Mouse (Mus musculus) hindbrain, embryonic 16.5 days (tissue): Measurements from ENCODE around the gene Slc17a1. TPM values are rescaled to one million over a fixed set of nuclear protein-coding genes. Genes with fewer than 3 reads are reported as not detected.

Experiments used
- ATAC-seq: fragments of 200-750 bp; cut with Nextera tagmentation; 2 replicates; pipeline ENCODE4 v1.8.0; 2017; ENCODE audit warnings: moderate TSS enrichment, moderate library complexity
- H3K27ac ChIP-seq: fragments of 300-500 bp; sonication (generic); 2 replicates; pipeline ENCODE4 v1.5.1; 2014; ENCODE audit warnings: low read depth, mild to moderate bottlenecking, control low read depth, low read length, moderate library complexity
- H3K27me3 ChIP-seq: fragments of 300-500 bp; sonication (generic); replicated peaks from 2 replicates; pipeline ENCODE4 v1.6.1; 2014; ENCODE audit warnings: low read length; ENCODE audit not compliant: control insufficient read depth, insufficient read depth
- H3K36me3 ChIP-seq: fragments of 300-500 bp; sonication (generic); 2 replicates; pipeline ENCODE4 v1.6.1; 2014; ENCODE audit warnings: mild to moderate bottlenecking, low read length, moderate library complexity, mixed read lengths; ENCODE audit not compliant: control insufficient read depth, insufficient read depth
- H3K4me1 ChIP-seq: fragments of 300-500 bp; sonication (generic); 2 replicates; pipeline ENCODE4 v1.6.1; 2014; ENCODE audit warnings: low read depth, low read length; ENCODE audit not compliant: control insufficient read depth, insufficient read depth
- H3K4me2 ChIP-seq: fragments of 300-500 bp; sonication (generic); 2 replicates; pipeline ENCODE4 v1.6.1; 2014; ENCODE audit warnings: mild to moderate bottlenecking, low read length, control low read depth, moderate library complexity
- H3K4me3 ChIP-seq: fragments of 300-500 bp; sonication (generic); 2 replicates; pipeline ENCODE4 v1.5.1; 2014; ENCODE audit warnings: mild to moderate bottlenecking, low read length, control low read depth, moderate library complexity
- H3K9ac ChIP-seq: fragments of 300-500 bp; sonication (generic); 2 replicates; pipeline ENCODE4 v1.6.1; 2014; ENCODE audit warnings: low read depth, mild to moderate bottlenecking, control low read depth, low read length, moderate library complexity
- H3K9me3 ChIP-seq: fragments of 300-500 bp; sonication (generic); 2 replicates; pipeline ENCODE4 v1.6.1; 2014; ENCODE audit warnings: mild to moderate bottlenecking, low read length, moderate library complexity; ENCODE audit not compliant: control insufficient read depth
- WGBS: fragments of 180-500 bp; shearing (Covaris S2); extraction: QIAGEN DNeasy Blood & Tissue Kit; methylation state at CpG from one replicate; pipeline ENCODE4 v1.1.7; 2014; 5-methylcytosine and 5-hydroxymethylcytosine counted together
- microRNA-seq: library from miRNA; unstranded; fragments of <30 nt; microRNA quantifications from one replicate; pipeline ENCODE4, GENCODE M21; 2017
- polyA plus RNA-seq: library from polyadenylated mRNA; unstranded; fragments of >200 nt; fragmentation: Nextera tagmentation; extraction: Ambion mirVana; gene quantifications from 2 replicates; pipeline ENCODE4 v1.2.1, GENCODE M21; 2015

The Slc17a1 gene
- polyA plus RNA-seq, 1 experiment from 2014 or later: not detected

DNA sequence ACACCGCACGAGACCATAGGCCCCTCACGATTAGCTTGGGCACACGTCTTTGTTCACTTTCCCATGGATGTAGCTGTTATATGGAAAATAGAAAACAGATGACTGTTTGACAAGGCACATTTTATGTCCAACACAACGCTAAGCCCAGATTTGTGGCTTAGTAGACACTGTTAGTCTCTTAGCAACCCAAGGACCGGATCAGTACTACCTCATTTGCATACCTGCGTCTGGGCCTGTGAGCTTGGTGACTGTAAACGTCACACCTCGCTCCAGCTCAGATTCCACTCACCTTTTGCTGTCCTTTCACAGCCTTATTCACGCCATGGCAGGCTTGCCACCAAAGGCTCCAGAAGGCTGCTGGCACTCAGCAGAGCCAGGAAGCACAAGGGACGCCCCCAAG is 63.4 kb downstream of the Slc17a1 start:
- Histone ChIP-seq H3K4me1 (no peaks in the 10 kb centered on the region), H3K4me2 (no peak overlapping the region), H3K36me3 (no peaks in the 10 kb centered on the region), H3K4me3 (no peak overlapping the region), H3K9me3 (no peaks in the 10 kb centered on the region; the same call in 1 of the 2 replicates), H3K27me3 (no peaks in the 10 kb centered on the region), H3K9ac (no peak overlapping the region), H3K27ac (no peak overlapping the region)
- WGBS: 71% methylated on average over 11 of the region's 11 CpGs
- no peak for ATAC-seq

DNA sequence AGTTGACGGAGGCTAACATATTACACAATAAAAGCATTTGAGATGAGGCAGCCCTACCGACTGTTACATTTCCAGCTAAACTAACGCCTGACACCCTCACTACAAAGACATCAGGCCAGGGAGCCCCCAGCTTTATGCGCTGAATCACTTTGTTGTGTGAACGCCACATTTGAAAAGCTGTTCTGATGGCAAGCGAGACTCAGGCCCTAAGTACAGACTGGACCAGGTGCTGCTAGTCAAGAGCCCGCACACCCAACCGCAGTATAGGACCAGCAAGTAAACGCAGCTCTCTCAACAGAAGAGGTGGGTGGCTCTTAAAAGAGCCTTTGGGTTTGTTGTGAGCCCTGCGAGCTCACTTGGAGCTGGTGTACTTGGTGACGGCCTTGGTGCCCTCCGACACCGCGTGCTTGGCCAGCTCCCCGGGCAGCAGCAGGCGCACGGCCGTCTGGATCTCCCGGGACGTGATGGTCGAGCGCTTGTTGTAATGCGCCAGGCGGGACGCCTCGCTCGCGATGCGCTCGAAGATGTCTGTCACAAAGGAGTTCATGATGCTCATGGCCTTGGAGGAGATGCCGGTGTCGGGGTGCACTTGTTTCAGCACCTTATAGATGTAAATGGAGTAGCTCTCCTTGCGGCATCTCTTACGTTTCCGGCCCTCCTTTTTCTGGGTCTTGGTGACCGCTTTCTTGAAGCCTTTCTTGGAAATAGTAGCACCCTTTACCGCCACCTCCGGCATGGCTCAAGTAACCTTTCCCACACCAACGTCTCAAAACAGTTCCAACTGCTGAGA is 66.1 kb downstream of the Slc17a1 start, which contains the start of gene Hist1h2ba:
Gene Hist1h2ba (minus strand): TSS at position 736 of the 790 bp plus-strand sequence.
- no peak within 1 kb of the TSS for H3K4me3 ChIP-seq
- H3K4me2 ChIP-seq: no peak within 1 kb of the TSS
- H3K27me3 ChIP-seq: no peaks in the 10 kb centered on the region
- no peak within 1 kb of the TSS for H3K27ac ChIP-seq
- H3K4me1 ChIP-seq: no peaks in the 10 kb centered on the region; the same call in 1 of the 2 replicates
- ATAC-seq: no peak
- no peaks in the 10 kb centered on the region; the same call in 1 of the 2 replicates for H3K9me3 ChIP-seq
- H3K36me3 ChIP-seq: no peaks in the 10 kb centered on the region
- 96% methylated on average over 33 of the region's 39 CpGs for WGBS
- no peak within 1 kb of the TSS for H3K9ac ChIP-seq

- 93% methylated on average over 10 of the region's 10 CpGs for WGBS
- ATAC-seq: no peak
These were observed 66.6 kb downstream of the Slc17a1 start, which contains the start of gene Hist1h2aa for GRCm38 (mm10) chr13:23934211-23934520. Gene Hist1h2aa (plus strand): TSS chr13:23934462.

DNA sequence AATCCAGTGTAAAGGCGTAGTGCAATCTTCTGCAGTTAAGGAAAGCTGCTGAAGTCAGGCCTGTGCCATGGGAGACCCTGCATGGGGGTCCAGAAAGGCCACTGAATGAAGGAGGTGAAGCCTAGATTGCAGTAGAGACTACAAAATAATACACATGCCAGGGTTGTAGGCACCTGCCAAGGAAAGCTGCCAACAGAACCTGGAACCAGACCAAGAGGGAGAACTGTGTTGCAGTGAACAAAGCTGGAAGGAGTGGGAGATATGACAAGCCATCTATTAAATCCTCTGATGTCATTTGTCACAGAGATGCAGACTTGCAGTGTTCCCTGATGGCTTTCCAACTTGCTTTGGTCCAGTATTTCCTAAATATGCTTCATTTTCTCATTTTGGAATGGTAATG is 71.1 kb downstream of the Slc17a1 start:
- Histone ChIP-seq H3K36me3 (no peaks in the 10 kb centered on the region), H3K4me1 (no peaks in the 10 kb centered on the region; the same call in 1 of the 2 replicates), H3K9me3 (no peaks in the 10 kb centered on the region; the same call in 1 of the 2 replicates), H3K4me2 (no peak overlapping the region), H3K27ac (no peak overlapping the region), H3K9ac (no peak overlapping the region), H3K27me3 (no peaks in the 10 kb centered on the region), H3K4me3 (no peak overlapping the region)
- ATAC-seq: 0 out of 2 replicates have a peak, but pooled peaks have one; percentile 30
- WGBS: 87% methylated on average over 1 of the region's 1 CpGs

More at GRCm38 (mm10) chr13:23934211-23934520, 66.6 kb downstream of the Slc17a1 start, which contains the start of gene Hist1h2aa:
- Histone ChIP-seq H3K4me2 (no peak within 1 kb of the TSS), H3K4me3 (no peak within 1 kb of the TSS), H3K27ac (no peak within 1 kb of the TSS), H3K27me3 (no peaks in the 10 kb centered on the region), H3K9ac (no peak within 1 kb of the TSS), H3K4me1 (no peaks in the 10 kb centered on the region; the same call in 1 of the 2 replicates), H3K9me3 (no peaks in the 10 kb centered on the region; the same call in 1 of the 2 replicates), H3K36me3 (no peaks in the 10 kb centered on the region)

DNA sequence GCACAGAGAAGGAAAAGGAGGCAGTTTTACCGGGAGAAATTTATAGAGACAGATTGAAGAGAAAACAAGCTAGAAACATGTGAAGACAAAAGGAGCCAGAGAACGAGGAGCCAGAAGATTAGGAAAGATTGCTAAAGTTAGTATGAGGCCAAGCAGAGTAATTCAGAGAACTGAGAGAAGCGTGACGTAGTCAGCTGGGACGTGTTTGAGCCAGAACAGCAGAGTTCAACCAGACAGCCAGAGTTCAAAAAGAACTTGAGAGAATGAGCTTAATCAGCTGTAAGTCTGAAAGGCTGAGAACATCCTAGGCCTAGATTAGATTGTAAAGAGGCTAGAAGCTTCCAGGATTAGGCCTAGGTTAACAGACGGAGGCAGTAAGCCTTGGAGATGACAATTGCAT is 72.7 kb downstream of the Slc17a1 start:
- no peak for ATAC-seq
- Histone ChIP-seq H3K36me3 (no peaks in the 10 kb centered on the region), H3K4me2 (no peak overlapping the region), H3K9ac (no peak overlapping the region), H3K27me3 (no peaks in the 10 kb centered on the region), H3K9me3 (no peaks in the 10 kb centered on the region), H3K27ac (no peak overlapping the region), H3K4me1 (no peaks in the 10 kb centered on the region; the same call in 1 of the 2 replicates), H3K4me3 (no peak overlapping the region)
- 55% methylated on average over 6 of the region's 6 CpGs for WGBS

DNA sequence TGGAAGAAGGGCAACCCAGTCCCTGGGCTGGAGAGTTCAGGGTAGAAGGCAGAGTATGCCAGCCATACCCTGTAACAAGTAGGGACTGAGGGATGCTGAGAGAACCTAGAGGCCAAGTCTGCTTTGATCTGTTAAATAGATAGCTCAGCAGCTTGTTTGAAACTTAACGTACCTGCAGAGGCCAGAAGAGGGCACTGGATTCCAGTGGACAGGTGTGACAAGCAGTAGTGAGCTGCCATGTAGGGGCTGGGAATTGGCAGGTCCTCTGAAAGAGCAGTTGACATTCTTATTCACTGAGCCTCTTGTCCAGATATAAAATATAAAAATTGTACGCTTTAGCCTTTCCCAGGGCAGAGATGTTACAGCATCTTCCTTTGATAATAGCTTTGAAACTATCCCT is 75.3 kb downstream of the Slc17a1 start:
- no peak for ATAC-seq
- Histone ChIP-seq H3K4me2 (no peak overlapping the region), H3K27ac (no peak overlapping the region), H3K27me3 (no peaks in the 10 kb centered on the region), H3K9me3 (no peaks in the 10 kb centered on the region), H3K9ac (no peak overlapping the region), H3K36me3 (no peaks in the 10 kb centered on the region), H3K4me3 (no peak overlapping the region), H3K4me1 (no peaks in the 10 kb centered on the region; the same call in 1 of the 2 replicates)
- WGBS: 49% methylated on average over 2 of the region's 2 CpGs

Small RNA genes within 50 kb of the gene (microRNA-seq; reads per million reads assigned to microRNA genes)
- gene Gm44344: not detected

Other genes starting within 250 kb of the Slc17a1 start
- 1.0 and 1.1 TPM in 2 replicates for gene Hist1h2be, start 246.6 kb upstream of the Slc17a1 start, polyA plus RNA-seq
- gene Hist1h1e, start 245.2 kb upstream of the Slc17a1 start, polyA plus RNA-seq: 4.0 and 5.0 TPM in 2 replicates
- 0.26 and 0.30 TPM in 2 replicates for gene Hist1h2ac, start 183.8 kb upstream of the Slc17a1 start, polyA plus RNA-seq
- gene Hist1h2bc, start 183.6 kb upstream of the Slc17a1 start, polyA plus RNA-seq: 20.4 and 24.8 TPM in 2 replicates
- not detected in 2 replicates for gene Hist1h1t, start 171.9 kb upstream of the Slc17a1 start, polyA plus RNA-seq
- gene Hist1h4c, start 169.3 kb upstream of the Slc17a1 start, polyA plus RNA-seq: 2.0 and 2.5 TPM in 2 replicates
- gene Hfe, start 156.9 kb upstream of the Slc17a1 start, polyA plus RNA-seq: 5.4 and 6.7 TPM in 2 replicates
- gene Hist1h1c, start 128.9 kb upstream of the Slc17a1 start, polyA plus RNA-seq: 8.6 and 10.8 TPM in 2 replicates
- gene Hist1h3c, start 122.1 kb upstream of the Slc17a1 start, polyA plus RNA-seq: 0.70 and 1.2 TPM in 2 replicates
- gene Hist1h2bb, start 121.0 kb upstream of the Slc17a1 start, polyA plus RNA-seq: 0.49 and 0.66 TPM in 2 replicates
- gene Hist1h2ab, start 116.6 kb upstream of the Slc17a1 start, polyA plus RNA-seq: 3.7 and 6.8 TPM in 2 replicates
- 1.7 and 2.7 TPM in 2 replicates for gene Hist1h3b, start 115.5 kb upstream of the Slc17a1 start, polyA plus RNA-seq
- 1.1 TPM in 1 of 2 replicates, not detected in the other for gene Hist1h4b, start 110.7 kb upstream of the Slc17a1 start, polyA plus RNA-seq
- not detected in 2 replicates for gene Hist1h4a, start 106.5 kb upstream of the Slc17a1 start, polyA plus RNA-seq
- 0.89 and 1.2 TPM in 2 replicates for gene Hist1h3a, start 105.4 kb upstream of the Slc17a1 start, polyA plus RNA-seq
- gene Hist1h1a, start 104.1 kb upstream of the Slc17a1 start, polyA plus RNA-seq: 0.44 TPM in 1 of 2 replicates, not detected in the other
- gene Trim38, start 97.8 kb upstream of the Slc17a1 start, polyA plus RNA-seq: 0.07 TPM in 1 of 2 replicates, not detected in the other
- not detected in 2 replicates for gene Slc17a2, start 60.8 kb upstream of the Slc17a1 start, polyA plus RNA-seq
- not detected in 2 replicates for gene Slc17a3, start 28.3 kb upstream of the Slc17a1 start, polyA plus RNA-seq
- not detected in 2 replicates for gene Slc17a4, start 47.3 kb downstream of the Slc17a1 start, polyA plus RNA-seq
- not detected in 2 replicates for gene Hist1h2ba, start 66.4 kb downstream of the Slc17a1 start, polyA plus RNA-seq
- not detected in 2 replicates for gene Hist1h2aa, start 66.7 kb downstream of the Slc17a1 start, polyA plus RNA-seq
- gene Scgn, start 123.5 kb downstream of the Slc17a1 start, polyA plus RNA-seq: 0.68 and 1.7 TPM in 2 replicates